Mouse (Mus musculus) C2C12 (cell line): Measurements from ENCODE around the gene Loxl3.

ENCODE experiments used
- CEBPB ChIP-seq: IDR thresholded peaks from one replicate; pipeline ENCODE4 v1.6.1; 2011; ENCODE audit warnings: low read depth, mild to moderate bottlenecking, control low read depth, moderate library complexity
- CTCF ChIP-seq: IDR thresholded peaks from one replicate; pipeline ENCODE4 v1.5.1; 2011; ENCODE audit not compliant: control insufficient read depth, insufficient read depth, insufficient read length
- MAX ChIP-seq: IDR thresholded peaks from one replicate; pipeline ENCODE4 v1.6.1; 2011; ENCODE audit warnings: mild to moderate bottlenecking, control low read depth
- MYOD1 ChIP-seq: IDR thresholded peaks from one replicate; pipeline ENCODE4 v1.6.1; 2011; ENCODE audit warnings: low read depth; ENCODE audit not compliant: control insufficient read depth, insufficient read length
- MYOG ChIP-seq: IDR thresholded peaks from one replicate; pipeline ENCODE4 v1.6.1; 2011; ENCODE audit not compliant: control insufficient read depth, insufficient read length; ENCODE audit errors: extremely low read depth
- USF1 ChIP-seq: IDR thresholded peaks from one replicate; pipeline ENCODE4 v1.6.1; 2011; ENCODE audit warnings: low read depth, mild to moderate bottlenecking, control low read depth, moderate library complexity

GRCm38 (mm10) chr6:83087205-83087925, 53.4 kb downstream of the Loxl3 start:
- TF ChIP-seq CTCF (no peak), MYOD1 (no peak), MAX (no peak), CEBPB (no peak), MYOG (no peak), USF1 (no peak)
